Mouse (Mus musculus): ENCODE results near the gene Nmt1. TPM values are rescaled to one million over a fixed set of nuclear protein-coding genes. Genes with fewer than 3 reads are reported as not detected.
A peak's percentile ranks its signal among the peaks of the same experiment; 100 is the strongest.

Gene Nmt1
- polyA plus RNA-seq, 1 experiment from 2014 or later = 56.8 TPM

DNA sequence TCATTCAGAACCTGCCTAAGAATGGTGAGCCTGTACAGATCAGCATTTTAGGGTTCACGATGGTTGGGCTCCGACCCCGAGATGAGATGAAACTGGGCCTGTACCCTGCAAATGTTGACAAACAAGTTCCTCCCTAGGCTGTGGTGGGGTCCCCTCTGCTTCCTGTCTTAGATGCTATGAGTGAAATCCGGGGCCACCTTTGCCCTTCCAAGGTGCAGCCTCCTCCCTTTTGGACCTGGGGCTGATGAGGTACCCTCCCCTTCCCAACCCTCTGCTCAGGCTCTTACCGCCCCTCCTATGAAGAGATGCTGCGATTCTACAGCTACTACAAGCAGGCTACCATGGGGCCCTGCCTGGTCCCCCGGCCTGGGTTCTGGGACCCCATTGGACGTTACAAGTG, 75.6 kb downstream of the Nmt1 start:
- Histone ChIP-seq H3K9ac (peak overlapping the region; percentile 47; the same call in 1 of the 2 replicates), H3K4me1 (peaks cover 23% of the 10 kb centered on the region), H3K4me2 (peak overlapping the region; percentile 91), H3K4me3 (peak overlapping the region; percentile 56), H3K27me3 (peaks cover 25% of the 10 kb centered on the region), H3K9me3 (no peaks in the 10 kb centered on the region), H3K36me3 (no peaks in the 10 kb centered on the region), H3K27ac (no peak overlapping the region)
- ATAC-seq (ENCODE audit: borderline replicate concordance, extremely low read depth, low FRiP score, low TSS enrichment) = no peak
- 52% methylated on average over 8 of the region's 8 CpGs for WGBS

DNA sequence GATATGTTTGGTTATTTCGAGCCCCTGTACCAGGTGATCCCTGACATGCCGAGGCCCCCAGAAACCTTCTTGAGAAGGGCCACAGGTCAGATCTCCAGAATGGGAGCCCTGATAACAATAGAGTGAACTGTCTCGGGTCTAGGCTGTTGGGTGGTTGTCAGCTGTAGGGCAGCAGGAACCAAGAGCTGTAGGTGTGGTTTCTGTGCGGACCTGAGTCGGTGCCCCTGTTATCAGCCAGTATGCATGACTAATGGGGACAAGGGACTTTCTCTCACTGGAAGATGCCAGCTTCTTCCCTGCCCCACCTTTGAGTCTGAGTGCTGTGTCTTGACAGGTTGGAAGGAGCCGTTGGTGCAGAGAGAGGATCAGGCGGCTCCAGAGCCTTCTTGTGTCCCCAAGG, 76.5 kb downstream of the Nmt1 start:
- Histone ChIP-seq H3K4me1 (peaks cover 23% of the 10 kb centered on the region), H3K27ac (no peak overlapping the region), H3K9ac (no peak overlapping the region), H3K36me3 (no peaks in the 10 kb centered on the region), H3K9me3 (no peaks in the 10 kb centered on the region), H3K4me3 (no peak overlapping the region), H3K4me2 (no peak overlapping the region), H3K27me3 (peaks cover 25% of the 10 kb centered on the region)
- ATAC-seq (ENCODE audit: borderline replicate concordance, extremely low read depth, low FRiP score, low TSS enrichment) = no peak
- 68% methylated on average over 7 of the region's 7 CpGs for WGBS

DNA sequence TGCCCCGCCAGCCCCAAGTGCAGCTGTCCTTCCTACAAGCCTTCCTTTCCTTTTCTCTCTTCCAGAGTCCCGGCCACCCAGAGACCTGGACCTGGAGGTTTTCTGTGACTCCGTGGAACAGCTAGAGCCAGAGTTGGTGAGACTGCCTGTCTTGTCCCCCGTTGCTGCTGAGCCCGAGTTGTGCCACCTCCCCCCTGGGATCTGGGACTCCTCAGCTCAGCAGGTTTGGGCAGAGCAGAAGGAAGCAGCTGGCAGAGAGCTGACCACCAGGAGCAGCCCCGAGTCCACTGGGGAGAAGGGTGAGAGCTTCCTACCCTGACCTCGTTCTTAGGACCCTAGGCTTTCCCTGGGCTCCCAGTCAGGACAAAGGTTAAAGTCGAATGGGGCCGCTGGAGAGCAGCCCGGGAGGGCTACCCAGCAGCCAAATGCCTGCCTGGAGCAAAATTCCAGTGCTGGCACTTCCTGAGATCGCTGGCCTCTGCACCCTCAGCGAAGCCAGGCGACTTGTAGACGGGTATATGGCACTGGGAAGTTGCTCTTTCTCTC, 77.3 kb downstream of the Nmt1 start:
- no peak overlapping the region for H3K4me3 ChIP-seq
- no peak overlapping the region for H3K27ac ChIP-seq
- 54% methylated on average over 14 of the region's 14 CpGs for WGBS
- no peaks in the 10 kb centered on the region for H3K9me3 ChIP-seq
- peaks cover 24% of the 10 kb centered on the region for H3K27me3 ChIP-seq
- H3K36me3 ChIP-seq = no peaks in the 10 kb centered on the region
- no peak overlapping the region for H3K9ac ChIP-seq
- H3K4me1 ChIP-seq = peaks cover 23% of the 10 kb centered on the region
- ATAC-seq (ENCODE audit: borderline replicate concordance, extremely low read depth, low FRiP score, low TSS enrichment) = no peak
- no peak overlapping the region for H3K4me2 ChIP-seq

DNA sequence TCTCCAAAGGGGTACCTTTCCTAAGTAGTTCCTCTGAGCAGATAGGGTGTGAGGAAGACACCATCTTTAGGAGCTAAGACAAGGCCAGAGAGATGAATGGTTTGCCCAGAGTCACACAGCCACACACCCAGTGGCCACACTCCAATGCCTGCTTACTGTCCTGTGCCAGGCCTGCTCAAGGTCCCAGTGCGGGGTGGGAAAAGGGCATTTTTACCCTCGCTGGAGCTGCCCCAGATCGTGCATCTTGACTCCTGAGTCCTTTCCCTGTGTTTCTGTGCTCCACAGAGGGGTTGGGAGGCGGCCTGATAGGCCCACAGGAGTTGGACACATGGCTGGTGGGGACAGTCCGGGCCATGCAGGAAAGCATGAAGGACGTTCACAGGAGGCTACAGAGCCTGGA, 77.8 kb downstream of the Nmt1 start:
- Histone ChIP-seq H3K4me1 (peaks cover 23% of the 10 kb centered on the region), H3K36me3 (no peaks in the 10 kb centered on the region), H3K9me3 (no peaks in the 10 kb centered on the region), H3K27ac (no peak overlapping the region), H3K27me3 (peaks cover 18% of the 10 kb centered on the region), H3K4me2 (no peak overlapping the region), H3K9ac (no peak overlapping the region), H3K4me3 (no peak overlapping the region)
- WGBS = 79% methylated on average over 6 of the region's 6 CpGs
- ATAC-seq (ENCODE audit: borderline replicate concordance, extremely low read depth, low FRiP score, low TSS enrichment) = no peak

DNA sequence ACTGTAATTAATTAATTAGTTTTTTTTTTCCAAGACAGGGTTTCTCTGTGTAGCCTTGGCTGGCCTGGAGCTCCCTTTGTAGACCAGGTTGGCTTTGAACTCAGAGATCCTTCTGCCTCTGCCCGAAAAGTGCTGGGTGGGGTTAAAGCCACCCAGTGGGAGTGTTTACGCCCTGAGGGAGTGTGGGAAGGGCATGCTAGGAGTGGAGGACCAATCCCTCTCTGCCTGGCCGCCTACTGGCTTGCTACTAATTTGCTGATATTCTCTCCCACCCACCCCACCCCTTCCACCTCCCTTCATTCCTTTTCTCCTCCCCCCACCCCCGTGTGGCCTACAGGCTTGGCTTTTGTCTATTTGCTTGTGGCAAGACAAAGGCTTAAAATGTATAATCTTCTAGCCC, 78.4 kb downstream of the Nmt1 start:
- Histone ChIP-seq H3K27me3 (peaks cover 13% of the 10 kb centered on the region), H3K36me3 (no peaks in the 10 kb centered on the region), H3K27ac (no peak overlapping the region), H3K4me1 (peaks cover 21% of the 10 kb centered on the region), H3K9ac (no peak overlapping the region), H3K9me3 (no peaks in the 10 kb centered on the region), H3K4me2 (no peak overlapping the region), H3K4me3 (no peak overlapping the region)
- no peak for ATAC-seq (ENCODE audit: borderline replicate concordance, extremely low read depth, low FRiP score, low TSS enrichment)
- 63% methylated on average over 4 of the region's 4 CpGs for WGBS

DNA sequence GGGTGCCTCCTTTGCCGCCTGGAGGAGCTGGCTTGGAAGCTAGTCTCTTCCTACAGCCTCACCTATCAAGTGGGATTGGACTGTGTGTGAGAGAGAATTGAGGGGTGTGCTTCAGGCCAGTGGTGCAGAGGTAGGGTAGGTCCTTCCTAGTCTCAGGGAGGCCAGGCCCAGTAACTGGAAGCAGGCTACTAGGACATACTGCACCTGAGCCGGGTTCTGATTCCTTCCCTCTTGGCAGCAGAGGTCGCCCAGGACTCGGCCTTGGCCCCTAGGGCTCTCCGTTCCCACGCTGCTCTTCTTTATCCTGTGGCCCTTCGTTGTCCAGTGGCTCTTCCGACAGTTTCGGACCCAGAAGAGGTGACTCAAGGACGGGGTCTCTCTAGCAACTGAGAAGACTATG, 83.3 kb downstream of the Nmt1 start:
- peak overlapping the region; percentile 41; the same call in 1 of the 2 replicates for H3K4me3 ChIP-seq
- peaks cover 26% of the 10 kb centered on the region for H3K4me1 ChIP-seq
- no peak for ATAC-seq (ENCODE audit: borderline replicate concordance, extremely low read depth, low FRiP score, low TSS enrichment)
- peak overlapping the region; percentile 76 for H3K4me2 ChIP-seq
- no peaks in the 10 kb centered on the region for H3K36me3 ChIP-seq
- 32% methylated on average over 10 of the region's 10 CpGs for WGBS
- no peak overlapping the region for H3K27ac ChIP-seq
- peak overlapping the region; percentile 47; the same call in 1 of the 2 replicates for H3K9ac ChIP-seq
- H3K27me3 ChIP-seq = no peaks in the 10 kb centered on the region
- no peaks in the 10 kb centered on the region for H3K9me3 ChIP-seq

DNA sequence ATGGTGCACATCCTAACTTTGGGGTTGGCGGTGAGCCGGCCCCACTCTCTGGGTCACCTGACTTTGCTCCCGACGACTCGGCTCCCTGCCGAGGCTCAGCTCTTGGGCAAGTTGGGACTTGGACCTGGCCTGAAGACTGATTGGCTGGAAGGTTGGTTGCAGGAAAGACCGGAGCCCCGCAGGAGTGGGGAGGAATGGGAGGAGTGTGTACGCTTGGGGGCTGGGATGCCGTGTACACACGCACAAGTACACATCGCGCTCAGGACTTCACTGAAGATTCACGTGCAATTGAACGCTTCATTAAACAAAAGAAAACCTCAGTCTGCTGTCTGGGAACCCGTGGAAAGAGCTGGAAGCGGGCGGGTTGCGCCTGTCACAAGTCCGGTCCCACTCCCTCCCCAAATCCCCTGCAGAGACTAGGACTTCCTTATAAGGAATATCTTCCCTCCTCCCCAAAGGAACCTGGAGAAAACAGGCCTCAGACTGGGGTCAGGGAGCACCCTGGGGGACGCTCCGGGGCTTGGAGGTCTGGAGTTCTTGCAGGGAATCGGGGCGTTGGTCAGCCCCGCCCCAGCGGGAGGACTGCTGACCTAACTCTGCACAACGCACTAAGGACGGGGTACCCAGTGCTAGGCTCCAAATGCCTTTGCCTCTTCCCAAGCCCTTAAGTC, 84.0 kb downstream of the Nmt1 start:
- Histone ChIP-seq H3K36me3 (no peaks in the 10 kb centered on the region), H3K4me2 (peak overlapping the region; percentile 76), H3K9ac (peak overlapping the region; percentile 47), H3K4me3 (peak overlapping the region; percentile 41), H3K9me3 (no peaks in the 10 kb centered on the region), H3K4me1 (peaks cover 26% of the 10 kb centered on the region), H3K27me3 (no peaks in the 10 kb centered on the region), H3K27ac (peak overlapping the region; percentile 58; the same call in 1 of the 2 replicates)
- ATAC-seq (ENCODE audit: borderline replicate concordance, extremely low read depth, low FRiP score, low TSS enrichment) = no peak
- 1% methylated on average over 28 of the region's 28 CpGs for WGBS

DNA sequence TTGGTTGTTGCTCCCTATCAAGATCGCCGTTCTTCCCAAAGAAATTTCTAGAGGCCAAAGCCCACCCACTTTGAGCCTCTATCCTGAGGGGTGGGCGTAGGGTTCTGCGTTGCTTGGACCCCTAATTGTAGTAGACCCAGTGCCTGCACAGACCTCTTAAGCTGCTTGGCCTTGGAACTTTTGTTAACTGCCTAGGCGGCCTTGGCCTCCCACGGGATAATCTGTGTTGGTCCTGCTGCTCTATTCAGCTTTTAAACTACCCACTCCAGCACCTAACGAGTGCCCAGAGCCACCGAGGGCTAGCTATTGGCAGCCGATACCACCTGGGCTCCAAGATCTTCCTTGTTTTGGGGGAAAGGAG, 84.5 kb downstream of the Nmt1 start:
- no peak for ATAC-seq (ENCODE audit: borderline replicate concordance, extremely low read depth, low FRiP score, low TSS enrichment)
- 30% methylated on average over 9 of the region's 9 CpGs for WGBS
- peaks cover 26% of the 10 kb centered on the region for H3K4me1 ChIP-seq
- peak overlapping the region; percentile 58; the same call in 1 of the 2 replicates for H3K27ac ChIP-seq
- H3K9me3 ChIP-seq = no peaks in the 10 kb centered on the region
- peak overlapping the region; percentile 41 for H3K4me3 ChIP-seq
- H3K9ac ChIP-seq = peak overlapping the region; percentile 47
- H3K4me2 ChIP-seq = peak overlapping the region; percentile 76
- H3K27me3 ChIP-seq = no peaks in the 10 kb centered on the region
- no peaks in the 10 kb centered on the region for H3K36me3 ChIP-seq

DNA sequence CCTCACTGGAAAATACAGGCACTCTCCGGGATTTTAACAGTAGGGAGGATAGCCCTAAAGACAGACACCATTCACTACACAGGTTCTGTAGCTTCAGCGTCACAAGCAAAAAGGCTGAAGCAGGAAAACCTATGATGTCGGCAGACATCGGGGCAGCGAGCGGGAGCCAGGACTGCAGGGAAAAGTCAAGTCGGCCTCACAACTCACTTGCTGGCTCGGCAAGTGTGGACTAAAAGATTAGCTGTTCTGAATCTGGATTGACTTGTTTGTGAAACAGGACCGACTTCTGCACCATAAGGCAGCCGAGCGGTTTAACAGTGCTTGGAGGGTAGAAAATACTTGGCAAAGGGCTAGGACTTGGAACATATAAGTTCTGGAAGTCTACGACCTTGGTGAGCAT, 85.0 kb downstream of the Nmt1 start:
- Histone ChIP-seq H3K9me3 (no peaks in the 10 kb centered on the region), H3K27me3 (no peaks in the 10 kb centered on the region), H3K4me3 (no peak overlapping the region), H3K4me1 (peaks cover 26% of the 10 kb centered on the region), H3K27ac (peak overlapping the region; percentile 4; the same call in 1 of the 2 replicates), H3K4me2 (no peak overlapping the region), H3K36me3 (no peaks in the 10 kb centered on the region), H3K9ac (no peak overlapping the region)
- 52% methylated on average over 12 of the region's 12 CpGs for WGBS
- no peak for ATAC-seq (ENCODE audit: borderline replicate concordance, extremely low read depth, low FRiP score, low TSS enrichment)

DNA sequence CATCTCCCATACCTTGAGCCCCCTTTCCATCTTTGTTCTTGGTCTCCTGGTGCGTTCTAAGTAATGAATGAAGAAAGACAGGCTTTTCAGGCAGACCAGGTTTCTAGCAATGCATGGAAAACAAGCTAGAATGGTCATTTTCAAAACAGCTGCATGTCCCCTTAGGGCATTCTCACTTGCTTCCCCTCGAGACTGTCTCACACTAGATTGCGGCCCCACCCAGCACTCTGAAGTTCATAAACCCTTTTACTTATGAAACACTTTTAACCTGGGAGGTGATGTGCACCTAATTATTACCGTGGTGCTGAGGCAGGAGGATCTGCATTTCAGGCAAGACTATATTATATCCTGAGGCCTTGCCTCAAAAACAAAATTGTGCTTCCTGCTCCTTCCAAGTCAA, 85.8 kb downstream of the Nmt1 start:
- H3K9ac ChIP-seq = no peak overlapping the region
- H3K27ac ChIP-seq = no peak overlapping the region
- no peaks in the 10 kb centered on the region for H3K36me3 ChIP-seq
- no peaks in the 10 kb centered on the region for H3K9me3 ChIP-seq
- no peak for ATAC-seq (ENCODE audit: borderline replicate concordance, extremely low read depth, low FRiP score, low TSS enrichment)
- no peaks in the 10 kb centered on the region for H3K27me3 ChIP-seq
- H3K4me2 ChIP-seq = no peak overlapping the region
- WGBS = 84% methylated on average over 4 of the region's 4 CpGs
- no peak overlapping the region for H3K4me3 ChIP-seq
- peaks cover 32% of the 10 kb centered on the region for H3K4me1 ChIP-seq

DNA sequence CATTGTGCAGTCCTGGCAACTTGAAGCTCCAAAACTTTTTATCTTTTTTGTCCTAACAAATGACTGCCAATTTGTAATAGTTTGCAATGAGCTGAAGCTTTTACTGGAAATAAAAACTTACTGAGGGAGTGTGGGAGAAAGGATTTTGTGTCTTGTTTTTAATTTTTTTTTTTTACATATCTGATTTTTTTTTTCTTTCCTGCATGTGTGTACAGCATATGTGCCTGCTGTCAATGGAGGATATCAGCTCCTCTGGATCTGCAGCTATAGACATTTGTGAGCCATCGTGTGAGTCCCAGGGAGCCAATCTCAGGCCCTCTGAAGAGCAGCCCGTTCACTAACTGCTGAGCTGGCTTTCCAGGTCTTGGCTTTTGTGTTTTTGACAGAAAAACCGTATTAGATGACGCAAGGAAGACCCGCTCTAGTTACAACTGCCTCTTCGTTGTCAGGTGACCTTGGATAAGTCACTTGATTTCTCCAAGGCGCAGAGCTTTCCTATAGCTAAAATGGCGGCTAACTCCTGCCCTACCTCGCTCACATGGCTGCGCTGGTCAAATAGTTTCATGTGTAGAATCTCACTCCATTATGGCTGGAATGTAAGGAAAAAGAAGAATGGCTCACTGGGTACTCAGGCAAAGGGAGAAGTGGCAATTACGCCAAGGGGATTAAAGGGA, 86.4 kb downstream of the Nmt1 start:
- Histone ChIP-seq H3K9me3 (no peaks in the 10 kb centered on the region), H3K4me1 (peaks cover 35% of the 10 kb centered on the region), H3K4me3 (peak overlapping the region; percentile 69), H3K9ac (peak overlapping the region; percentile 82), H3K27me3 (no peaks in the 10 kb centered on the region), H3K4me2 (peak overlapping the region; percentile 65), H3K27ac (peak overlapping the region; percentile 97), H3K36me3 (no peaks in the 10 kb centered on the region)
- 85% methylated on average over 11 of the region's 11 CpGs for WGBS
- no peak for ATAC-seq (ENCODE audit: borderline replicate concordance, extremely low read depth, low FRiP score, low TSS enrichment)

Data from lung, embryonic 15.5 days (tissue).